Mouse (Mus musculus): ENCODE measurements around the gene Klhl20.

GRCm38 (mm10) chr1:161077243-161077642 lies 54.1 kb downstream of the Klhl20 start:
- TF ChIP-seq CTCF (IDR thresholded peaks at IDR 0.05; ENCODE audit: insufficient read depth, low read depth, low read length), result no peak
- TF ChIP-seq POLR2A (IDR thresholded peaks at IDR 0.05; ENCODE audit: insufficient read depth, low read depth, low read length), result no peak

All from olfactory bulb, adult 2 months (tissue).